Mouse (Mus musculus): ENCODE results near the gene Tpd52l2.

Gene Tpd52l2

DNA sequence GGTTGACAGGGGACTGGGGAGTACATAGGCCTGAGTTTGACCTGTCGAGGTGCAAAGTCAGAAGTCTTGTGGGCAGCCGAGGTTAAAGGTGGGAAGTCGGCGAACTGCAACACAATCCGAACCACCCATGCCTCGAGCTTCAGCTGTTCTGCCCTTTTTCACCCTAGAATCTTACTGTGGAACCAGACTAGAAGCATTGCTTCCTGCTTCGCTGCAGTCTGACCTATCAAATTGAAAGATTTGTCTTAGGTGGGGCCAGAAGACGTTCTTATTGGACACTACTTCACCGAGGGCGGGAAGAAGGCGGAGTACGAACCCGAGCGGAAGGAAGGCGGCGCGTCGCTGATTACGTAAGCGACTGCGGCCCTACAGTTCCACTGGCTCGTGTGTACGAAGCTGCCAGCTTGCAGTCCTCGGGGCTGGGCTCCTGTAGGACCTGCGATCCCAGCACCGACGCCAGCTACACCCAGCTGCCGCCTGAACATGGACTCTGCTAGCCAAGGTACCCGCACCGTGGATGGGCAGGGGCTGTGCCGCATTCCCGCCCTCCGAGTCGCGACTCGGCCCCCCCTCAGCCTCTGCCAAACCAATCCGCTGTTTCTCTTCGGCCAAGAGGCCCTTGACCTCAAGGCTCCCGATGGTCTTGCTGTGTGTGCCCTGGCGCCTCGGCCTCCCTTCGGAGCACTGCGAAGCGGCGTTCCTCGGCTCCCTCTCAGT is at the start of gene Tpd52l2:
Gene Tpd52l2, plus strand, starts transcription at position 312 of the 717 bp plus-strand sequence.
- peak; percentile 59 for DNase-seq (ENCODE audit: low spot score)

DNA sequence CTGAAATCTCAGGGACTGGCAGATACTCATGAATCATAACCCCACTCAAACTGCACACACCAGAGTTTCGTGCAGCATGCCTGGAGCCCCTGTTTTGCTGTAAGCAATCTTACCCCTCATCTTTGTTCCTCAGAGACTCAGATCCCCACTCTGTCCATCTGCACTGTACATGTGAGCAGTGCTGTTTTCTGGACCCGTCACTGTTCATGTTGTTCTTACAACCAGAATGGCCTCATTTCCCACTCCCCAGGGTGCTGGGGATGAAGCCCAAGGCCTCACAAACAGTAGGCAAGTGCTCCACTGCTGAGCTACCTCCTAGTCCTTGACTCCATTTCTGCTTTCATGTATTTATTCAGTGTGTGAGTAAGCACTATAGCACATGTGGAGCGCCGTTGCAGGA is 44.8 kb upstream of the Tpd52l2 start:
- no peak for DNase-seq (ENCODE audit: low spot score)

DNA sequence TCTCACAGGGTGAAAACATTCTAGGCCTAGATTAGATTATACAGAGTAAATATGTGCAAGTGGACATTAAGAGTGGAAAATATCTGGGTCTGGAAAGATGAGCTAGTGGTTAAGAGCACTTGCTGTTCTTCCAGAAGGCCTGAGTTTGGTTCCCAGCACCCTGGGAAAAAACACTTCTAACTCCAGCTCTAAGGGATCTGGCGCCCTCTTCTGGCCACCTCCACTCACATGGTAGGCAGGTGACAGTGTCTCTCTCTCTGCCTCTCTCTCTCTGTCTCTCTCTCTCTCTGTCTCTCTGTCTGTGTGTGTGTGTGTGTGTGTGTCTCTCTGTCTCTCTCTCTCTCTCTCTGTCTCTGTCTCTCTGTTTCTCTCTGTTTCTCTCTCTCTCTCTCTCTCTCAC is 43.7 kb upstream of the Tpd52l2 start:
- no peak for DNase-seq (ENCODE audit: low spot score)

DNA sequence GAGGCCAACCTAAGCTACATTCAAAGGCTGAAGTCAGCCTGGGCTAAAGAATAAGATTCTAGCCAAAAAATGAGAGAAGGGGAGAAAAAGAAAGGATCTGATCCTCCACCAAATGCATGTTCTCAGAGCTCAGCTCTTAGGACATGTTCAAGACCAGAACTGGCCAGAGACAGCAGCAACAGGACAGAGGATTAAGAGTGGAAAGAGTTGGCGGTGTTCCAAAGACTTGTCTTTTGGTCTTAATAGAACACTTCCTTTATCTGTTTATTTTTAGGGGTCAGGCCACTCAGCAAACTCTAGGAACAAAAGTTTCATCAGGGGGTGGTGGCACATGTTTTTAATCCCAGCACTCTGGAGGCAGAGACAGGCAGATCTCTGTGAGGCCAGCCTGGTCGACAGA is 41.0 kb upstream of the Tpd52l2 start:
- no peak for DNase-seq (ENCODE audit: low spot score)

DNA sequence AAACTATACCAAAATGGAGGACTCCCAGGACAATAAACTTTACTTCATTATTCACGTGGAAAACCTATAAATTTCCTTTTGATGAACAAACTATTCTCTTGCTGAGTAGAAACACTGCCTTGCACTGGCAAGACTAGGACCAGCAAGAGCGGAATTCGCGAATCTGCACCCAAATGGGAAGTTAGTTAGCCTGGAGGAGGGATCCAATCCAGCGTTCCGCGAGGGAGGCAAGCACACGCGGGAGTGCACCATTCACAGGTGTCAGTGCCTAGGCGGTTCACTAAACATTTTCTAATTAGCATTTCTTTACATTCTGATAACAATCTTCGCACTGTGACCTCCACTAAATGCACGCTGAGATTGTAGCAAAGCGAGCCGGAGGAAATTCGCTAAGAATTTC is 39.1 kb upstream of the Tpd52l2 start:
- no peak for DNase-seq (ENCODE audit: low spot score)

DNA sequence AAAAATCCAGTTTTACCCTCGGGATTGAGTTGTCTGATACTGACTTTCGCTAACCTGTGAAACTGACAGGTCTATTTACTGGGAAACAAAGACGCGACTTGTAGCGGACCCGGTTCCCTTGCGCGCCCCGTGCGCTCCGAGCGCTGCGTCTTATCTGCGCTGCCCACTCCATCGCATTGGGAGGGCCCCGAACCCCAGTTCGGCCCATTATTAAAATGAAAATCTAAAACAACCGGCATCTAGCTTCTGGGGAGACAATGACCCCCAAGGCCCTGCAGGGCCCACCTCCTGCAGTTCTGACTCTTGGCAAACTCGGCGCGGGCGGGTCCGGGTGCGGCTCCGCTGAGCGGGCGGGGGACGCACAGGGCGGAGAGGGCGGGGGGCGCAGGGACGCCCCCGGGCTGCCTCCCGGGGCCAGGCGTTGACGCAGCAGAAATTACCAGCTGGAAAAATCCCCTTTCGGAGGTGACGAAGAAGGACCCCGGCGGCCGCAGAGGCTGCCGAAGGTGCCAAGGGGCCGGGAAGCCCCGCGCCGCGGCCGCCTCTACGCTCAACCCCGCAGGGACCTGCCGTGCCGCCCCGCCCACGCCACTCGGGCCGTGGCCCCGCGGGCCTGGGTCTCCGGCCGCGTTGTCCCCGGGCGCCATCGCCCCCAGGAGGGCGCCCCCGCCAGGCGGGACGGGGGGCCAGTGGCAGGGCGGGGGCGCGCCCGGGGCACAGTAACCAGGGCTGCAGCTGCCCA is 38.4 kb upstream of the Tpd52l2 start:
- DNase-seq (ENCODE audit: low spot score) = no peak

DNA sequence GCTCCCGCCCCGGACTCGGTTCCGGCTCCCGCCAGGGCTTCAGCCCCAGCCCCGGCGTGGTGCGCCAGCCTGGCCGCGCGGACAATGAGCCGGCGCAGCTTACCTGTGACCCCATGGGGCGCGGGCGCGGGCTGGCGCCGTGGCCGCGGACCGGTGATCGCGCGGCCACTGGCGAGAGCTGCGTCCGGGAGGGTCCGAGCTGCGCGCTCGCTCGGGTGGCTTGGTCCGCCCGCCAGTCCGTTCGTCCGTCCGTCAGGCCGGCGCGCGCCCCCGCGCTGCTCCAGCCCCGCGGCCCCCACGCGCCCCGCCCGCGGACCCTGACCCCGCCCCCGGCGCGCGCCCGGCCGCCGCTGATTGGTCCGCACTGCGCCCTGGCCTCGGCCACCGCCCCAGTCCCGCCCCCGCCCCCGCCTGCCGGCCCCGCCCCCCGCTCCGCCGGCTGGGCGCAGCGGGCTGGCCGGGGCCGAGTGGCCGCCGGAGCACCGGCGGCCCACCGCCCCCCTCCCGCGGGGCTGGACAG is 37.7 kb upstream of the Tpd52l2 start, which contains the start of gene Zbtb46:
Gene Zbtb46, minus strand, starts transcription at position 274 of the 520 bp plus-strand sequence.
- DNase-seq (ENCODE audit: low spot score) = peak; percentile 58

DNA sequence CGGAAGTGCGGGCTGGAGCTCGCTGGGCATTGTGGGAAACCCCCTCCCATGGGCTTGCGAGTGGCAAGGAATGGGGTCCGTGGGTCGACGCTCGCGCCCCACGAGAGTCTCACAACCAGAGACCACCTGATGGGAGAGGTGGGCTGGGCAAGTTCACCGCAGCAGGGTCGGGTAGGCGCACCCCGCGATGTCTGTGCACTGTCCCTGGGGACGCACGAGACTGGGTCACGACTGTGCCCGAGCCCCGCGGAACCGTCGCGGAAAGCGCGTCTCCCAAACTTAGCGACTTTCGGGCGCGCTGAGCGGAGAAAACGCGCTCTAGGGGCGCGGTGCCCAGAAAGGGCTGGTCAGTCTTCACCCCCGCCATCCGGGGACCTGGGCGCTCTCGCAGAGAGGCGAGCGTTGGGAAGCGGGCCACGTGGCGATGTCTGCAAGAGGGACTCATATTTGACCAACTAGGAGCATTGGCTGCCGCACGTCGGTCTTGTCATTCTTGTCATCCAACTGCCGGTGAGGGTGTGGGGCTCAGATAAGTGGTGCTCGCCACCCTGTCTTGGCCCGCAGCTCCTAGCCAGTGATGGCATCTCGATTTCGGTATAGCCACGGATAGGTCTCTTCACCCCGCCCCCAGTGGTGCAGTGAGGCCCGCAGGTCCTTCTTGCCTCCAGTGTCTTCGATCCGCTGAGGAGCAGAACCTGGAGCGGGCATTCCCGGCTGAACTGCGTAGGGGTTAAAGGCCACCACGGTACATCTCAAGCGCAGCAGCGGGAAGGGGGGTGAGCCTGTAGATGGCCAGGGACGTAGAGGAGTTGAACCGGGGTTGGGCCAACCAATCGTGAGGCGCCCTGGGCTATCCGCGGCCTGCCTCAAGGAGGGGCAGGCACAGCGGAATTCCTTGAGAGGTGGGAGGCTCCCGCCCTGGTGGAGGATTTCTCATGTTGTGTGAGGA is 37.0 kb upstream of the Tpd52l2 start:
- DNase-seq (ENCODE audit: low spot score) = no peak

DNA sequence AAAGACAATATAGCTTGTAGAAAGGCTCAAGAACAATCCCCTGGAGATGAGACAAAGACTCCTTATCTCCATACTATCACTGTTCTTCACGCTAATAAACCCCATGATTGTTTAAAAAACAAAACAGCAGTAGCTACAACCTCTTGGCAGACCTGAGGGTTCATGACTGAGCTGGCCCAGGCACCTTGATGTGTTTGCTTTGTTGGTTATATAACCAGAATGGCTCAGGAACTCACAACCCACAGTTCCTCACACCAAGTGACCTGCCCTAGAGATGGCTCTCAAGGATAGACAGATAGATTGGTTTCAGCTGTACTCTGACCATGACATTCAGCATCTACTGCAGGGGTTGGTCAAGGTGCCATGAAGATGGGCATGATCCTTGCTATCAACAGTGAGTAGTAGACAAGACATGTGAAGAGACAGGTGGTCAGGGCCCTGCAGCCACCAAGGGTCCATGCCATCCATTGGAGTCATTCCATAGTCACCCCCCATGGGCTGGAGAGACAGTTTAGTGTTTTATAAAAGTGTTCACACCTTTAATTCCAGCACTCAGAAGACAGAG is 35.3 kb upstream of the Tpd52l2 start:
- no peak for DNase-seq (ENCODE audit: low spot score)

DNA sequence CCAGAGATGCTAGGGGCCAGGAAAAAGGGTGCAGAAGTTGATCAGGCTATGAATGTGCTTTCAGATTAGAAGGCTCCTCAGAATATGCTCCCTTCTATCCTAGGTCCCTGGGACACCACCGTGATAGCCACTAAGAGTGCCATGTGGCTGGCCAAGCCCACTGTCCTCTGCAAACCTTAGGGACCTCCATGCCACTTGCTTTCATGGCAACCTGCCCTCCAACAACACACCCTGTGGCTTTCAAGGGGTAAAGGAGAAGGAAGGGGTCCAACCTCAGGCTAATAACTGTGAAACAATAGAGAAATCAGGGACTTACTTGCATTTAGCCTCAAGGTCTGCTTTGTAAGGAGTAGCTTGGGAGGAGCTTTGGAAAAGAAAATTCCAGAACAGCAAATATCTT is 34.3 kb upstream of the Tpd52l2 start:
- no peak for DNase-seq (ENCODE audit: low spot score)

DNA sequence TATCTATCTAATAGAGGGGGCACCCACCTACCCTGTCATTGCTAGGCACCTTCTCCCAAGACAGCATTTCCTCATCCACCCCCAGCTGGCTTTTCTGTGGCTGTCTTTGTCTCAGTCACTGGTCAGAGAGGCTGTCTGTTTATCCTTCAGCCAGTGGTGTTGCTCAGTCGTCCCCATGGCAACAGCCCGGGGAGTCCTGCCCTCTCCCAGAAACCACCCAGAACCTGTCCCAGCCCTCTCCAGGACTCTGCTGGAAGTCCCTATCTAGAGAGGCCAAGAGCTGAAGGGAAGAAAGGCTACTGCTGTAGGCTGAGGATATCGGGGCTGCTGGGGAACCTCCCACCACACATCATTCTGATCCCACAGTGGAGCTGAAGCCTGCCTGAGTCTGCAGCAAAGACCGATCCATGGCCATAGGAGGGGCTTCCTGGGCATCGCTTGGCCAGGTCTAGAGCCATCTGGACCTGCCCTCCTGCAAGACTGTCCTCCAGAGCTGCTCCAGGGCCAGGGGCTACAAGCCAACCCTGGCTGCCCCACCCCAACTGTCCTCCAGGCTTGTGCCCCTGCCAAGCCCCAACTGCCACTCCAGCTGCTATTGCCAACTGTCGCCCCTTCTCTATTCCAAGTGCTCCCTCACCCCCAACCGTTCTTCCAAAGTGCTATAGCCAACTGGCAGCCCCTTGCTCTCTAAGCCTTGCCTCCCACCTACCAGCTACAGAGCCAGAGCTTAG is 33.8 kb upstream of the Tpd52l2 start:
- DNase-seq (ENCODE audit: low spot score) = no peak

DNA sequence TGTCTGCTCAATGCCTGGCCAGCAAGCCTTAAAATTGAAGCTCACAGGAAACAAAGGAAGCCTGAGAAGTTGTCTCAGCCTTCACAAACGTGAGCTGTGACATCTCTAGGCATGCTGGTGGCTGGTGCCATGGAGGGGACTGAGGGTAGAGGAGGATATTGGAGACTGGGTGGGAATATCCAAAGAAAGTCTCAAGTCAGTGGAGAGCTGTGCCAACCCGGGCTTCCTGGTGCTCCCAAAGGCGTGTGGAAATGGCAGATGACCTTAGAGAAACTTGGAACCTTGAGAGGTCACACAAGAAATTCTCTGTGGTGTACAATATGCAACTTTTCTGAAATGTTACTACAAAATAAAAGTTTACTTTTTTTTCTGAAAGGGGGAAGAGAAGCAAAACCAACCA is 31.5 kb upstream of the Tpd52l2 start:
- DNase-seq (ENCODE audit: low spot score) = no peak

DNA sequence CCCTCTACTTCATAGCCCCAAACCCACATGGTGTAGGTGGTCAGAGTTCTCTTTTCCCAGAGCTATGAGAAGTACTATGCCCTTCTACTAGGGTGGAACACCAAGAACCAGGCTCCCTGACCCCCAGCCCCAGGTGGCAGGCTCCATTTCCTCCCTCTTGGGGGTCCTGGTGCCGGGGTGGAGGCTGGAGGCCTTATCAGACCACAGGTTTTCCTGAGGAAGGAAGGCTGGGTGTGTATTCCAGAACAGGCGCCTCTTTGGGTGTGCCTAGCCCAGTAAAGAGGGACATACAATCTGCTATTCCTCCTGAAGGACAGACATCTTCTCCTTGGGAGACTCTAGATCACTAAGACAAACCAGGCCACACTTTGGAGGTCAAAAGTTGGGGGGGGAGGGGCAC is 26.7 kb upstream of the Tpd52l2 start:
- no peak for DNase-seq (ENCODE audit: low spot score)

DNA sequence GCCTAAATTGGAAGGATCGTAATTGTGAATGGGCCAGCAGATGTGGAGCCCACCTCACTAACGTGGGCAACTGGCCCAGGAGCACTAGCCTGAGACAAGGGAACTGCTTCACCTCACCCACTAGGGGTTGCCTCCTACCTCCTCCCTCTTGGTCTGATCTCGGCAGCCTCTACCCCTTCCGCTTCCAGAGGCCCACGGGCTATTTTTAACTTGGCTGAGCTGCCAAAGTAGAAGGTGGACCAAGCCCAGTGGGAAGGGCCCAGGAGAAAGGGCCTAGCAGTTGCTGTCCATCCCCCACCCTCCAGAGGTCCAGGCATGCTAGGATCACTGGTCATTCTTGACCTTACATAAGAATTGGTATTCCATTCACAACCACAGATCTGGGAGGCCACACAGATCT is 25.7 kb upstream of the Tpd52l2 start:
- no peak for DNase-seq (ENCODE audit: low spot score)

DNA sequence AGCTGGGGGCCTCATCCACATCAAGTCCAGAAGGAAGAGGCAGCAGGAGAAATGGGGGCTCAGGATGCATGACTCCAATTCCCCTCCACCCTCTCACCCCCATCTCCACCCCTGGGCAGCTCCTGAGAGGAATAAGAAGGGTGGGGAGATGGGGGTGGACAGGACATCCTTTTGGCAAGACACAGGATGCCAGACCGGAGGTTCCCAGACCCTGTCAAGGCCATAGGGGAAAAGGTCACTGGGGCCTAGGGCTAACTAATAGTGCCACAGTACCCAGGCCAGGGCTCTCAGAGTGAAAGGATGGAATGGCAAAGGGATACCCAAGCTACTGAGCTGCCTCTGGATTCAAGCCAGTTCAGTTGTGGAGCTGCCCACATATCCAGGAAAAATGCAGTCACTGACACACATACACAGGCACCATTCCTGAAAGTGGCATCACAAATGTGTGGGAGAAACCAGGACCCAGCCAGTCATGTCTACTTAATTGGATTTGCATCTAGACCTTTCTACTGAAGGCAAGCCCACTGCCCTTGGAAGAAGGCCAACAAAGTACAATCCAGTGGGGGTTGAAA is 24.6 kb upstream of the Tpd52l2 start:
- no peak for DNase-seq (ENCODE audit: low spot score)

DNA sequence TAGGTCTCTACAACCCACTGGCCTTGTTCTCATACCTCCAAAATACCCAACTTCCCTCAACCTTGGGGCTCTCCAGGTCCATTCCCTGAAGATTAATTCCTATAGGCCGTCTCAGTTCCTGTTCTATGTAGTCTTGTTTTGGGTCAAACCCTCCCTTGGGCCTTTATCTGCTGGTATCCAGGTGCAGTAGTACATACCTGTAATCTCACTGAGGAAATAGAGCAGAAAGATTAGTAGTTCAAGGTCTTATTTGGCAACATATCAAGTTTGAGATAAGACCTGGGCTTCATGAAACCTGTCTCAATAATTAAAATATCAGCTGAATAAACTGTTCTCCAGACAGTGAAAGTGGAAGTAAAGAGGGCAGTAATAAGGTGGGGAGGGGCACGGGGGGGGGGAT is 13.8 kb upstream of the Tpd52l2 start:
- DNase-seq (ENCODE audit: low spot score) = no peak

DNA sequence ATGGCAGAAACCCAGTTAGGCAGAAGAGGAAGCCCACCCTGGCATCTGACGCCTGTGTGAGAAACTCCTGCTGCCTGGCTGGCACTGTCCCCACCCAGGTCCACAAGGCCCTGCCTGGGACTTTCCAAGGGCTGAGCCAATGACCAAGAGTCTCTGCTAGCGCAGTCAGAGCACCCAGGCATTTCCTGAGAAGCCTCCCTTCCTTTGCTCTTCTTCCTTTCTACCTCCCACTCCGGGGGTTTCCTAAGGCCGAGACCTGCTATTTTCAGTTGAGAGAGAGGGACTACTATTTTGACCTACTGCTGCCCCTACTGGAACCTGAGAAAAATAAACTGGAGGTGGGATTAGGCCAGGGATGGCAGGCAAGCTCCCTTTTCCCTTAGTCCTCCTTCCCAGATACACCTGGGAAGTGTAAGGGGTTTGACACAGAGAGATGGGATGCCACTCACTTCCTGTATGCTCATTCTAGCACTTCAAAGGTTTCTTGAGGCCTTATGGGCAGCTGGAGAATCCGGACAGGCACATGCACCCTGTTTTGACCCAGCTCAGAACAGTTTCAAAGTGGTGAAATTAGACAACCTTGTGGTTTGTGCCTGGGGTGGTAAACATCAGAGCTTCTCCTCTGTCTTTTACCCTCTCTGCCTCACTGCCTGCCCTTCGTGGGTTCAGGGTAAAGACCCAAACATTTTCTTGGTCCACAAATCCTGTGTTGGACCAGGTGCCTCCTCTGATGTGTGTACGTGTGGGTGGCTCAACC is 13.2 kb upstream of the Tpd52l2 start:
- no peak for DNase-seq (ENCODE audit: low spot score)

DNA sequence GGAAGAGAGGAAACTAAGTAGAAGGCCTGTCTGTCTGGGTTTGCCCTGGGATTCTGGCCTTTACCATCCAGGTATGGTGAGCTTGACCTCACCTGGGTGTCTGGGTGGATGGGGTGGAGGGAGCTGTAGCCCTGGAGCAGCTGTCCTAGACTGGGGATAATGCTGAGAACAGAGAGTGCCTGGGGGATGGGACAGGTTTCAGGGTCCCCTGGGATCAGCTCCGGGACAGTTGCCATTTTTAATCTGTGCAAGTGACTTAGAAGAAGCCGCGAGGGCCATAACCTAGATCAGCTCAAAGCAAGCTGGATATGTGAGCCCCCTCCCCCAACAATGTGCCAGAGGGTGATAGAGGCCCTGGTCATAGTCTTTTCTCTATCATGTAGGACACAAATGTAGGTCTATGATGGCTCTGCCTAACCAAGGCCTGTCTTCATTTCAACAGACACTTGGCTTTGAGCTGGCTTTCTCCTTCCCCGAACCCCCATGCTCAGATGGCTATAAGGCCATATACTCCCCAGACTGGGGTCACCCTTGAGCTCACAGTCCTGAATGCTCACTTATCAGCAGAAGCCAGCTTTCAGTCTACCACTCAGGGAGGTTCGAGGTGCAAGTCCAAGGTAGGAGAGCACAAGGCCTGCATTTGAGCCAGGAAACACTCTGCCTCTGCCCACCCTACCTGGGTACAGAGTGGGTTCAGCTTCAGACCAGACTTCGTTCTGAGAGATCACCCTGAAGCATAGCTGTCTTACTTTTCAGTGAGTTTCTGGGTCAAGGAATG is 12.3 kb upstream of the Tpd52l2 start:
- DNase-seq (ENCODE audit: low spot score) = no peak

DNA sequence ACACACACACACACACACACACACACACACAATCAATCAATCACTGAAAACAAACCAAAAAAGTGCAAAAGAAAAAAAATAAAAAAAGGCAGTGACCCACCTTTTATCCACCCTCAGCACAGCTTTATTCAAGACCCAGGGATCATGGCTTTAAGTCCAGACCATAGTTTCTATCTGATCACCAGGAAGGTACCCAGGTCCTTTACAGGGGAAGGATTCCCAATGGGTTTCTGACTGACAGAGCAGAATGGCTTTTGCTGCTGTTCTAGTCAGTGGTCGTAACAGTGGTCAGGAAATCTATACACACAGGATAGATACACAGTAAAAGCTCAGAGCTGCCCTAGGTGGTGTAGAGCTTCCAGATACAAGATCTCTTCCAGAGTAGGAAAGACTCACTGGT is 11.2 kb upstream of the Tpd52l2 start:
- DNase-seq (ENCODE audit: low spot score) = no peak
